Mouse (Mus musculus): ENCODE results near the gene Crip1. TPM values are rescaled to one million over a fixed set of nuclear protein-coding genes. Genes with fewer than 3 reads are reported as not detected.
"Not testable (repeated sequence)": the region's sequence is repeated elsewhere in the genome, so short reads cannot be mapped to it uniquely, and the experiment has no call there.

Gene Crip1
- polyA plus RNA-seq, 1 experiment from 2014 or later: 565 TPM

DNA sequence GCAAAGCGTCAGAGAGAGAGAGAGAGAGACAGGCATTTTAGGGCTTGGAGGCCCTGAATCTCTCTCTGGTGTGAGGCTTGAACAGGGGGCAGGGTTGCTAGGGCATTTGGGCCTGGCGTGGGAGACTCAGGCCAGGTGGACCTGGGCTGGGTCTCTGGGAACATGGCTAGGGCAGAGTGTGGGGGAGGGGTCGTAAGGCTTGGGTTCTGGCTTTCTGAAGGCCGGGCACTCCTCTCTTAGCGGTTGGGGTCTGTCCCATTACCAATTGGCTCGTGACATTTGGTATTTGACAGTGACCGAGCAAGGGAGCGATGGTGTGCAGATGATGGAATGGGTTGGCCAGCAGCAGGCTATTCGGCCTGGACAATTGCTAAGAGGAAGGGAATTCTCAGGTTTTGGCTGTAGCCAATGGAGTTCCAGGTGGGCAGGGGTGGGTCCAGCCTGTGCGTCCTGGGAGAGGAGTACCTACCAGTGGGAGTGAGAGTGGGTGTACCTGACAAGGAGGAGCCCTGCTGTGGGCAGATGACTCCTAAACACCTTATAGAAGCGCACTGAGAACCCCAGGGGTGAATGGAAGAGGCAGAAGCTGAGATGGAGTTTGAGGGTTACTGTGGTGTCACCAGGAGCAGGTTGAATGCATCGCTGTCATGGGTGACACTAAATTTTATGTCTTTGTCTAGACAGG lies 40.4 kb downstream of the Crip1 start:
- Histone ChIP-seq H3K27ac (ENCODE audit: low read length) (no peak overlapping the region), H3K9me3 (ENCODE audit: control insufficient read depth, low read length) (no peaks in the 10 kb centered on the region), H3K27me3 (ENCODE audit: control insufficient read depth, insufficient read depth, low read depth, low read length) (peaks cover 19% of the 10 kb centered on the region; the same call in 1 of the 2 replicates), H3K4me2 (ENCODE audit: low read depth, low read length) (peak overlapping the region; percentile 95), H3K4me3 (ENCODE audit: low read length) (peak overlapping the region; percentile 67), H3K4me1 (replicated peaks; ENCODE audit: control insufficient read depth, insufficient read depth, low read length) (peaks cover 25% of the 10 kb centered on the region), H3K9ac (ENCODE audit: low read length) (peak overlapping the region; percentile 69), H3K36me3 (ENCODE audit: control insufficient read depth, insufficient read depth, low read length) (no peaks in the 10 kb centered on the region; the same call in 1 of the 2 replicates)
- 43% methylated on average over 12 of the region's 12 CpGs for WGBS
- ATAC-seq (ENCODE audit: low read depth): no peak

DNA sequence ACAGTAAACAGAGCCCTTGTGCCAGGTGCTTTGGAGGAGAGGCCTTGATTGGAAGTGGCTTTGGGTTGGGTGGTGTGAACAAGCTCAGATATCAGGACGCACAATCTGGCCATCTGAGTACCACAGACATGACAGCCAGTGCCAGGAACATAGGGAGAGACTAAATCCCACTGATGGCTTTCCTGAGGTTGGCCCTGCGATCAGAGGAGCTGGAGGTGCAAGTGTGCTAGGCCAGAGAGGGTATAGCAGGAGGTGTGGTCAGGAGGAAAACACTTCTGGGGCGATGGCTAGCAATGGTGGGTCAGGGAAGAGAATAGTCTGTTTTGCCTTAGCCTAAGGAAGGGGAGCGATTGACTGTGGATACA lies 40.9 kb downstream of the Crip1 start:
- H3K4me3 ChIP-seq (ENCODE audit: low read length): peak overlapping the region; percentile 45; the same call in 1 of the 2 replicates
- peaks cover 25% of the 10 kb centered on the region for H3K4me1 ChIP-seq (replicated peaks; ENCODE audit: control insufficient read depth, insufficient read depth, low read length)
- peak overlapping the region; percentile 77 for H3K4me2 ChIP-seq (ENCODE audit: low read depth, low read length)

DNA sequence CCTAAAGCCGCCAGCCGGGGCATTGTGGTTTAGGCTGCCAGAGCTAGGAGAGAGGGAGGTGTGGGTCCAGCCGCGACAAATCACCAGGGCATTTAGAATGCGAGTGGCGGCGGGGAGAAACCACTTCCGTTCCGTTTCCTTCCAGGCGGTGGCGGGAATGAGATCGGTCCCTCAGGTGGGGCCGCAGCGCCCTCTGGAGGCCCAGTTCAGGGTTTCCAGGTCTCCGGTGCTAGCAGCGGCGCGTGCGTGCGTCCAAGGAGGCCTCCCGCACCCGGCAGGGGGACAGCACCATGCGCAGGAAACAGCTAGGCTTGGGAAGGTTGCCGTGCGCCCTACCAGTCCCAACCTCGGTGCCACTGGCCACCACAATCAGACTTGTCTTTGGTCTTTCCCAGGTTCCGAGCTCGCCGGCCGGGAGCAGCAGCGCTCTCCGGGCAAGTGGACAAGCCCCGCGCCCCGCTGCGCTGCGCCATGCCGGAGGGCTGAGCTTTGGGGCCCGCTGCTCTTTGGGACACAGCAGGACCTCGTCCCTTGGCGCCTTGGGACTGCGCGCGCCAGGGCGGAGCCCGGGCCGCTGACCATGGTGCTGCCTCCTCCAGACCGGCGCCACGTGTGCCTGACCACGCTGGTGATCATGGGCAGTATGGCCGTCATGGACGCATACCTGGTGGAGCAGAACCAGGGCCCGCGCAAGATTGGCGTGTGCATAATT lies 41.6 kb downstream of the Crip1 start:
- Histone ChIP-seq H3K27me3 (ENCODE audit: control insufficient read depth, insufficient read depth, low read depth, low read length) (peaks cover 19% of the 10 kb centered on the region; the same call in 1 of the 2 replicates), H3K27ac (ENCODE audit: low read length) (no peak overlapping the region), H3K36me3 (ENCODE audit: control insufficient read depth, insufficient read depth, low read length) (no peaks in the 10 kb centered on the region; the same call in 1 of the 2 replicates), H3K4me2 (ENCODE audit: low read depth, low read length) (peak overlapping the region; percentile 77), H3K4me1 (replicated peaks; ENCODE audit: control insufficient read depth, insufficient read depth, low read length) (peaks cover 25% of the 10 kb centered on the region), H3K9me3 (ENCODE audit: control insufficient read depth, low read length) (no peaks in the 10 kb centered on the region), H3K4me3 (ENCODE audit: low read length) (peak overlapping the region; percentile 45), H3K9ac (ENCODE audit: low read length) (peak overlapping the region; percentile 32; the same call in 1 of the 2 replicates)
- ATAC-seq (ENCODE audit: low read depth): peak; percentile 84
- 3% methylated on average over 55 of the region's 56 CpGs for WGBS

More for the DNA sequence above, 40.9 kb downstream of the Crip1 start:
- 42% methylated on average over 4 of the region's 4 CpGs for WGBS
- H3K27ac ChIP-seq (ENCODE audit: low read length): no peak overlapping the region
- peaks cover 19% of the 10 kb centered on the region; the same call in 1 of the 2 replicates for H3K27me3 ChIP-seq (ENCODE audit: control insufficient read depth, insufficient read depth, low read depth, low read length)
- H3K9me3 ChIP-seq (ENCODE audit: control insufficient read depth, low read length): no peaks in the 10 kb centered on the region
- no peak overlapping the region for H3K9ac ChIP-seq (ENCODE audit: low read length)
- no peak for ATAC-seq (ENCODE audit: low read depth)
- no peaks in the 10 kb centered on the region; the same call in 1 of the 2 replicates for H3K36me3 ChIP-seq (ENCODE audit: control insufficient read depth, insufficient read depth, low read length)

DNA sequence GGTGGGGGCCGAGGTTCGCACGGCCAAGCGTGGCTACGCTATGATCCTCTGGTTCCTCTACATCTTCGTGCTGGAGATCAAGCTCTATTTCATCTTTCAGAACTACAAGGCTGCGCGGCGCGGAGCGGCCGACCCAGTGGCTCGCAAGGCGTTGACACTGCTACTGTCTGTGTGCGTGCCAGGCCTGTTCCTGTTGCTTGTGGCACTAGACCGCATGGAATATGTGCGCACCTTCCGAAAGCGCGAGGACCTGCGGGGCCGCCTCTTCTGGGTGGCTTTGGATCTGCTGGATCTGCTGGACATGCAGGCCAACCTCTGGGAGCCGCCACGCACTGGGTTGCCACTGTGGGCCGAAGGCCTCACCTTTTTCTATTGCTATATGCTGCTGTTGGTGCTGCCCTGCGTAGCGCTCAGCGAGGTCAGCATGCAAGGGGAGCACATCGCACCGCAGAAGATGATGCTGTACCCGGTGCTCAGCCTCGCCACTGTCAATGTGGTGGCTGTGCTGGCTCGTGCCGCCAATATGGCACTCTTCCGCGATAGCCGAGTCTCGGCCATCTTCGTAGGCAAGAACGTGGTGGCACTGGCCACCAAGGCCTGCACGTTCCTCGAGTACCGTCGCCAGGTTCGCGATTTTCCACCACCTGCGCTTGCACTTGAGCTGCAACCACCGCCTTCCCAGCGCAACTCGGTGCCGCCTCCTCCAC lies 42.4 kb downstream of the Crip1 start:
- WGBS: 80% methylated on average over 51 of the region's 51 CpGs
- no peaks in the 10 kb centered on the region for H3K9me3 ChIP-seq (ENCODE audit: control insufficient read depth, low read length)
- H3K9ac ChIP-seq (ENCODE audit: low read length): no peak overlapping the region
- H3K36me3 ChIP-seq (ENCODE audit: control insufficient read depth, insufficient read depth, low read length): no peaks in the 10 kb centered on the region; the same call in 1 of the 2 replicates
- no peak overlapping the region for H3K4me2 ChIP-seq (ENCODE audit: low read depth, low read length)
- H3K4me1 ChIP-seq (replicated peaks; ENCODE audit: control insufficient read depth, insufficient read depth, low read length): peaks cover 25% of the 10 kb centered on the region
- H3K4me3 ChIP-seq (ENCODE audit: low read length): no peak overlapping the region
- no peak overlapping the region for H3K27ac ChIP-seq (ENCODE audit: low read length)
- no peak for ATAC-seq (ENCODE audit: low read depth)
- peaks cover 19% of the 10 kb centered on the region; the same call in 1 of the 2 replicates for H3K27me3 ChIP-seq (ENCODE audit: control insufficient read depth, insufficient read depth, low read depth, low read length)

DNA sequence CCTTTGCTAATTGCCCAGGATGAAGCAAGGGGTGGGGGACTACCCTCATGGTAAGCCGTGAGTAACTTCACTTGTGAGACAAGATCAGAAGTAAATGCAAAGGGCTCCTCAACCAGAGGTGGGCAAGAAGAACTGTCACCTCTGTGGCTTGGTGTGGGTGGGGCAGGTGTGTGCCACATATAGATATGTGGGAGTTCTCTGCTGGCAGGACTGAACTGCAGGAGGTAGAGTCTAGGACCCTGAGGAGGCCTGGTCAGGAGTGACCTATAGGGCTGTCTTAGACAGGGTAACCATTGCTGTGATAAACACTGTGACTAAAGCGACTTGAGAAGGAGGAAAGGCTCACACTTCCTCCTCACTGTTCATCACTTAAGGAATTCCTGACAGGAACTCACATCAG lies 47.3 kb downstream of the Crip1 start:
- H3K9ac ChIP-seq (ENCODE audit: low read length): no peak overlapping the region
- no peaks in the 10 kb centered on the region for H3K4me1 ChIP-seq (replicated peaks; ENCODE audit: control insufficient read depth, insufficient read depth, low read length)
- peaks cover under 1% of the 10 kb centered on the region; the same call in 1 of the 2 replicates for H3K27me3 ChIP-seq (ENCODE audit: control insufficient read depth, insufficient read depth, low read depth, low read length)
- H3K4me3 ChIP-seq (ENCODE audit: low read length): no peak overlapping the region
- H3K4me2 ChIP-seq (ENCODE audit: low read depth, low read length): no peak overlapping the region
- no peaks in the 10 kb centered on the region for H3K9me3 ChIP-seq (ENCODE audit: control insufficient read depth, low read length)
- no peaks in the 10 kb centered on the region; the same call in 1 of the 2 replicates for H3K36me3 ChIP-seq (ENCODE audit: control insufficient read depth, insufficient read depth, low read length)
- ATAC-seq (ENCODE audit: low read depth): no peak
- no peak overlapping the region for H3K27ac ChIP-seq (ENCODE audit: low read length)
- 31% methylated on average over 2 of the region's 2 CpGs for WGBS

DNA sequence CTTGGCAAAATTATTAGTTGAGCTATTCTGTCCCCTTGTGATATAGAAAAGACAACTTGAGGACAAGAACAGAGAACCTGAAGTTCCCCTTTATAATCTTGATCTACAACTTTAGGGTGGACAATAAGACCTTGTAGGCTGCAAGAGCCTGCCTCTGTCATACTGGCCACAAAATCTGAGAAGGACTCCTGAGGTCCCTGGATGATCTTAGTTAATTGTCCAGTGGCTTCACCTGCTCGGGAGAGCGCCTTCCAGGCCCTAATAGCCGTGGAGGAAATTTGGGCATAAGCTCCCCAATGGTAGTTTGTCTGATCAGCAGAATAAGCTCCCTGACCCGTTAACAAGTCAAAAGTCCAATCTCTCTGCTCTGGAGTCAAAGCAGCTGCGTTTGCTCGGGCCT lies 53.0 kb downstream of the Crip1 start:
- H3K36me3 ChIP-seq (ENCODE audit: control insufficient read depth, insufficient read depth, low read length); ATAC-seq (ENCODE audit: low read depth); H3K4me2 ChIP-seq (ENCODE audit: low read depth, low read length); H3K27ac ChIP-seq (ENCODE audit: low read length); H3K4me3 ChIP-seq (ENCODE audit: low read length); H3K27me3 ChIP-seq (ENCODE audit: control insufficient read depth, insufficient read depth, low read depth, low read length); H3K9ac ChIP-seq (ENCODE audit: low read length); H3K9me3 ChIP-seq (ENCODE audit: control insufficient read depth, low read length); H3K4me1 ChIP-seq (replicated peaks; ENCODE audit: control insufficient read depth, insufficient read depth, low read length): not testable (repeated sequence)
- 100% methylated on average over 3 of the region's 6 CpGs for WGBS

DNA sequence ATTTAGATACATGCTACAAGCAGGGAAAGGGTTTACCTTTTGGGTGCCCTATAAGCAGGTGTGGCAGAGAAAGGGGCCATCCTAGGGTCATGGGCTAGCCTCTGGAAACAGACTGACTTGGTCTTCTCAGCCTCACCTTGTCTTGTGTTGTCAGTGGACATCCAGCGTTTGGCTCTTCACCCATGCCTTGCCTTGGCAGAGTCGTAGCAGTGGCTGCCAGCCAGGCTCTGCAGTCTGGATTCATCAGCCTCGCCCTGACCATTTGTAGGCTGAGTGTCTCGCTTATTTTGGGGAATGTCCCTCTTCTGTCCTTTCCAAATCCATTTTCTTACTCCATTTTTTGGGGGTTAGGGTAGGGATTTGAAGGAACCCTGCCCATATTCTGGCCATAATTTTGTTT lies 55.2 kb downstream of the Crip1 start:
- WGBS: 85% methylated on average over 4 of the region's 4 CpGs

DNA sequence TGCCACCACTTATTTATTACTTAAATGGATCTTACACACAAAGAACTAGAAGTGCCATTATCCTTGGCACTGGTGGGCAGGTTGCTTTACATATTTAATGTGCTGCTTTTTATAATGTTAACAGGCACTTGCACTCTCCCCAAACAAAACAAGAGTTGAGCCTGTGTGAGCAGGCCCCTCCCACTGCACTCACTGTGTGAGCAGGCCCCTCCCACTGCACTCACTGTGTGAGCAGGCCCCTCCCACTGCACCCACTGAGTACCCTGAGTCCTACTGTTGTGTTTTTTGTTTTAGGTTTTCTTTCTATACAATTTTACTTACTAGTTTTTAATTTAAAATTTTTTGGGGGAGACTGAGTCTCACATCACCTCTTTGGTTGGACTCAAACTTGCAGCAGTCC lies 55.9 kb downstream of the Crip1 start:
- Histone ChIP-seq H3K36me3 (ENCODE audit: control insufficient read depth, insufficient read depth, low read length) (no peaks in the 10 kb centered on the region), H3K9me3 (ENCODE audit: control insufficient read depth, low read length) (0 out of 2 replicates have a peak, but pooled peaks cover 3% of the 10 kb centered on the region), H3K9ac (ENCODE audit: low read length) (no peak overlapping the region), H3K4me3 (ENCODE audit: low read length) (no peak overlapping the region), H3K4me1 (replicated peaks; ENCODE audit: control insufficient read depth, insufficient read depth, low read length) (no peaks in the 10 kb centered on the region), H3K4me2 (ENCODE audit: low read depth, low read length) (no peak overlapping the region), H3K27me3 (ENCODE audit: control insufficient read depth, insufficient read depth, low read depth, low read length) (no peaks in the 10 kb centered on the region), H3K27ac (ENCODE audit: low read length) (no peak overlapping the region)
- no peak for ATAC-seq (ENCODE audit: low read depth)

More for the DNA sequence above, 55.2 kb downstream of the Crip1 start:
- Histone ChIP-seq H3K36me3 (ENCODE audit: control insufficient read depth, insufficient read depth, low read length) (no peaks in the 10 kb centered on the region), H3K9me3 (ENCODE audit: control insufficient read depth, low read length) (0 out of 2 replicates have a peak, but pooled peaks cover 3% of the 10 kb centered on the region), H3K27ac (ENCODE audit: low read length) (no peak overlapping the region), H3K27me3 (ENCODE audit: control insufficient read depth, insufficient read depth, low read depth, low read length) (no peaks in the 10 kb centered on the region), H3K4me2 (ENCODE audit: low read depth, low read length) (no peak overlapping the region), H3K4me1 (replicated peaks; ENCODE audit: control insufficient read depth, insufficient read depth, low read length) (no peaks in the 10 kb centered on the region), H3K4me3 (ENCODE audit: low read length) (no peak overlapping the region), H3K9ac (ENCODE audit: low read length) (no peak overlapping the region)
- no peak for ATAC-seq (ENCODE audit: low read depth)
